Mouse (Mus musculus): ENCODE measurements around the gene Sh2b2.
"Not testable (repeated sequence)": the region's sequence is repeated elsewhere in the genome, so short reads cannot be mapped to it uniquely, and the experiment has no call there.

Sh2b2 gene

GRCm38 (mm10) chr5:136241161-136241560 lies 5.2 kb downstream of the Sh2b2 start:
- no peak for DNase-seq (ENCODE audit: inconsistent age in 2 of 2, low spot score in 1 of 2)

GRCm38 (mm10) chr5:136240381-136240780 lies 6.0 kb downstream of the Sh2b2 start:
- no peak for DNase-seq (ENCODE audit: inconsistent age in 2 of 2, low spot score in 1 of 2)

GRCm38 (mm10) chr5:136237607-136238006 lies 8.7 kb downstream of the Sh2b2 start:
- peak in 1 of 2 experiments; percentile 62 for DNase-seq (ENCODE audit: inconsistent age in 2 of 2, low spot score in 1 of 2)

GRCm38 (mm10) chr5:136236611-136237010 lies 9.7 kb downstream of the Sh2b2 start:
- DNase-seq (ENCODE audit: inconsistent age in 2 of 2, low spot score in 1 of 2), result peak; percentile 84 to 85

GRCm38 (mm10) chr5:136230348-136231035 lies 15.9 kb downstream of the Sh2b2 start:
- DNase-seq (ENCODE audit: inconsistent age in 2 of 2, low spot score in 1 of 2), result no peak

- DNase-seq (ENCODE audit: inconsistent age in 2 of 2, low spot score in 1 of 2), result no peak
These were observed 20.0 kb downstream of the Sh2b2 start for GRCm38 (mm10) chr5:136226246-136226876.

GRCm38 (mm10) chr5:136218585-136218984 lies 27.8 kb downstream of the Sh2b2 start:
- no peak for DNase-seq (ENCODE audit: inconsistent age in 2 of 2, low spot score in 1 of 2)

GRCm38 (mm10) chr5:136217932-136218381 lies 28.4 kb downstream of the Sh2b2 start:
- no peak for DNase-seq (ENCODE audit: inconsistent age in 2 of 2, low spot score in 1 of 2)

- peak in 1 of 2 experiments; percentile 53 for DNase-seq (ENCODE audit: inconsistent age in 2 of 2, low spot score in 1 of 2)
These were observed 29.2 kb downstream of the Sh2b2 start for GRCm38 (mm10) chr5:136217004-136217665.

- DNase-seq (ENCODE audit: inconsistent age in 2 of 2, low spot score in 1 of 2), result peak in 1 of 2 experiments; percentile 71
These were observed 30.4 kb downstream of the Sh2b2 start for GRCm38 (mm10) chr5:136215958-136216357.

GRCm38 (mm10) chr5:136215211-136215610 lies 31.1 kb downstream of the Sh2b2 start:
- no peak for DNase-seq (ENCODE audit: inconsistent age in 2 of 2, low spot score in 1 of 2)

- peak in 1 of 2 experiments; percentile 84 for DNase-seq (ENCODE audit: inconsistent age in 2 of 2, low spot score in 1 of 2)
These were observed 32.6 kb downstream of the Sh2b2 start for GRCm38 (mm10) chr5:136213716-136214115.

GRCm38 (mm10) chr5:136212716-136213115 lies 33.6 kb downstream of the Sh2b2 start:
- DNase-seq (ENCODE audit: inconsistent age in 2 of 2, low spot score in 1 of 2), result peak in 1 of 2 experiments; percentile 77

GRCm38 (mm10) chr5:136211341-136212102 lies 34.8 kb downstream of the Sh2b2 start:
- not testable (repeated sequence) for DNase-seq (ENCODE audit: inconsistent age in 2 of 2, low spot score in 1 of 2)

- DNase-seq (ENCODE audit: inconsistent age in 2 of 2, low spot score in 1 of 2), result no peak
These were observed 35.8 kb downstream of the Sh2b2 start for GRCm38 (mm10) chr5:136210549-136210948.

- DNase-seq (ENCODE audit: inconsistent age in 2 of 2, low spot score in 1 of 2), result peak; percentile 60 to 92
These were observed 44.5 kb downstream of the Sh2b2 start for GRCm38 (mm10) chr5:136201832-136202231.

- DNase-seq (ENCODE audit: inconsistent age in 2 of 2, low spot score in 1 of 2), result peak; percentile 20 to 67
These were observed 46.8 kb downstream of the Sh2b2 start for GRCm38 (mm10) chr5:136199526-136199925.

- peak; percentile 95 to 98 for DNase-seq (ENCODE audit: inconsistent age in 2 of 2, low spot score in 1 of 2)
These were observed 47.6 kb downstream of the Sh2b2 start, which contains the start of gene Prkrip1 for GRCm38 (mm10) chr5:136198474-136199391. TSS of gene Prkrip1 (minus strand) at chr5:136198963.

GRCm38 (mm10) chr5:136191870-136192269 lies 54.5 kb downstream of the Sh2b2 start:
- no peak for DNase-seq (ENCODE audit: inconsistent age in 2 of 2, low spot score in 1 of 2)

- DNase-seq (ENCODE audit: inconsistent age in 2 of 2, low spot score in 1 of 2), result peak; percentile 41 to 70
These were observed 59.6 kb downstream of the Sh2b2 start for GRCm38 (mm10) chr5:136186723-136187122.
